Mouse (Mus musculus) liver (tissue): Measurements from ENCODE around the gene Pfn1.

Experiments
- DNase-seq: peaks from one replicate; pipeline ENCODE4 v3.0.0-alpha.2; 2020; ENCODE audit warnings: mixed read lengths

The Pfn1 gene

DNA sequence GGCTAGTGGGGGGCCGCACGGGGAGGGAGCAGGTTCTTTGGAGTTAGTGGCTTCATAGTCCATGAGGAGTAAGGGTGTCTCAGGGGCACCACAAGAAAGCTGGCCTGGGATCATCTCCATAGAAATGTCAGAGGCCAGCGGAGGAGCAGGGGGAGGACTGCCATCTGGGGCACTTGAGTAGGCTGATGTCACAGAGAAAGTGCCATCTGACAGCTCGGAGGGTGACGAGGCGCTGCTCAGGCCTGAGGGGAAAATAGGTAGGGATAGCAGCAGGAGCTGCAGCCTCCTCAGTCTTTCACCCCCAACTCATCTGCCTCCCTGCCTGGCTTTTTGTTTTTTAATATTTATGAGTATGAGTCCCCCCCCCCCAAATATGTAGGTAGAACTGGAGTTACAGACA is 19.6 kb upstream of the Pfn1 start:
- no peak for DNase-seq

DNA sequence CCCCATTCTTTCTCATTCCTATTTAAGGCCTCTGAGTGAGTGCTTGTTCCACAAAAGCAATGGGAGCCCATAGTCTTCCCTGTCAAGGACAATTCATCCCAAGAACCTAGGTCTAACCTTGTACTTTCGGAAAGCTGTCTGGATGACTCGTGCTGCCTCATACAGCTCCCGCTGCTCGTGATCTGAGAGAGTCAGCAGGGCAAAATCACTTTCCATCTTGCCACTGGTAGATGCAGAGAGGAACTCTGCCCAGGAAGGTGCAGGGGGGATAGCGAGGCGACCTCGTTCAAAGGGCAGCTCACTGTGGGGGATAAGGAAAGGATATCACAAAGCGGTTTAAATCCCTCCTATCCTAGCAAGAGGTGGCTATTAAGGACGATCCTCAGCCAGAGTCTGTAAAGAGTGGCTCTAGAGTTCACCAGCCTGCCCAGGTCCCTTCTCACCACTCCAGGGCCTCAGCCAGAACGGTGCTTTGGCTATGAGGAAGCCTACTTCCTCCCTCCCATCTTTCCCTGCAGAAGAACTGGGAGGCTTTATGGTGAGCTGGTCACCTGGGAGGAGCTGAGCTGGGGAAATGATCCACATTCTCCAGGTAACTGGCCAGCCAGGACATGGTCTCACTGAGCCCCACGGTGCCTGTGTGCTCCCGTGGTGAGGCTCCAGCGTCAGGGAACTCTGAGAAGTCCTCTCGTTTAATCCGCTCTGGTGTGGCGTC is 17.0 kb upstream of the Pfn1 start:
- DNase-seq: no peak

DNA sequence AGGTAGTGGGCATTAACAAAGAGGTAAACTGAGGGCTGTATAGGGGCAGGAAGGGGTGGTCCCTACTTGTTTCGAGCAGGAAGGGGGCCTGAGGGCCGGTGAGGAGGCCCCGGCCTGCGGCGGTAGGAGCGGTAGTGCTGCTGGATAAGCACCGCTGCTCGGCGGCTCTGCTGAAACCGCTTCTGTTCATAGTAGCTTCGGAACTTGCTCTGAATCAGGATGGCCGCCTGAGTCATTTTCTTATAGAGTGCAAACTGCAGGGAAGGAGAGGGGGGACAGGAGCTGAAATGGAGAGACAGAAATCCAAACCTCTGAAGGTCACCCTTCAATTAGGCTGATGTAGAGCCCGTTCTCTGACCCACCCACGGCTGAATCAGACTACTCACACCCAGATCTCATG is 16.0 kb upstream of the Pfn1 start:
- no peak for DNase-seq

DNA sequence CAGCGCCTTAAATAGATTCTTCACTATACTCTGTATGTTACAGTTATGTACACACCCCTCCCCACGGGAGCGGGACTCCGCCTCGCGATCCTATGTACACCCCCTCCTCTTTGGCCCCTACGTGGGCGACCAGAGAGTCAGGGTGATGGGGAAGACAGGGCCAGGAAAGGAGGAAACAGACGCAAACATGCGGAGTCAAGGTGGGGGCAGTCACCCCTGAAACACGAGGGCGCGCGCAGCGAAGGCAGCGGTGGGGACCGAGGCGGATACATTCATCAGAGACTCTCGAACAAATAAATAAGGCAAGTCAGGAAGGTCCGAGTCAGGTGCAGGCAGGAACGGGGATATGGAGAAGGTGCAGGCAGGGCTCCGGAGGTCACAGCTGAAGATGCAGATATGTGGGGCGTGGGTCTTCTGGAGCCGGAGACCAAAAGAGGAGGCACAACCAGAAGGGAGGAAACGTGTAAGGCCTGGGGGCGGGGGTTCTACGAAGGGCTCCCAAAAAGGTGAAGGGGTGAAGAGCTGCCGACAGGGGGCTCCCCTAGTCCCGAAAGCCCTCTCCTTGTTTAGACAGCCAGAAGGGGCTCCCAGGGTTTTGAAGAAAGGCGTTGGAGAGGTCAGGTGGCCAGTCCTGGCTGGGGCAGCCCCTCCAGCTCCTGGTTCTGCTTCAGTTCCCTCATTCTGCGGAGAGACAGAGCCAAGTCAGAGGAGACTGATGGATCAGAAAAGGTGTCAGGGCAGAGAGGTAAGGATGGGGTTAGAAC is 15.3 kb upstream of the Pfn1 start:
- DNase-seq: peak; percentile 84

DNA sequence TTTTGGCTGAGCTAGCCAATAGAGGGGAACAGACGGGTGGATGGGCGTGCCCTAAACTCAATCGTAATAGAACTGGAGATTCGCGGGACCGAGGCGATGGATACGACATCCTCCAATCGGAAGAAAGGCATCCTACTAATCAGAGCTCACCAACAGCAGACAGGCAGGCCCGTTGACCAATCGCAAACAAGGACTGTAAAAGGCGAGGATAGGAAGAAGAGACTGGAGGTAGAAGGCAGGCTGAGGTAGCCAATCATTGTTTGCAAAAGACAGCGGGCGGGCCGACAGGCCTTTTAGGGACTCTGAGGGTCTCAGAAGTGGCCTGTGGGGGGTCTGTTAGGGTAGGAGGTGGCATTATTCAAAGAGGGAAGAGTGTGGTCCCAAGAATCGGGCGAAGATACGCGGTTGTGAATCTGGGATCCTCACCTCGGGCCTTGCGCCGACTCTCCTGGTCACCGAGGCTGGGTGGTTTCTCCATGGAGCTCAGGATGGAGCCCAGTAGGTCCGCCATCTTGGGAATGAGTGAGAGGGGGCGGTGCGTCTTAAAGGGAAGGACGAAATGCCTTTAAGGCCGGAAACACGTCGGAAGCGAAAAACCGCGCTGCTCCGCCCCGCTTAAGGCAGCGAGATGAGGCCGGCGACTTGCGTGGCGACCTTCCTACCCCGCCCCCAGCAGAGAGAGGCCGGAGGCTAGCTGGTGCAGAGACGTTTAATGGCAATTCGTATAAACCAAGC is 14.5 kb upstream of the Pfn1 start, which contains the start of gene Spag7:
Gene Spag7 (minus strand): TSS at position 646 of the 735 bp plus-strand sequence.
- peak; percentile 95 for DNase-seq

DNA sequence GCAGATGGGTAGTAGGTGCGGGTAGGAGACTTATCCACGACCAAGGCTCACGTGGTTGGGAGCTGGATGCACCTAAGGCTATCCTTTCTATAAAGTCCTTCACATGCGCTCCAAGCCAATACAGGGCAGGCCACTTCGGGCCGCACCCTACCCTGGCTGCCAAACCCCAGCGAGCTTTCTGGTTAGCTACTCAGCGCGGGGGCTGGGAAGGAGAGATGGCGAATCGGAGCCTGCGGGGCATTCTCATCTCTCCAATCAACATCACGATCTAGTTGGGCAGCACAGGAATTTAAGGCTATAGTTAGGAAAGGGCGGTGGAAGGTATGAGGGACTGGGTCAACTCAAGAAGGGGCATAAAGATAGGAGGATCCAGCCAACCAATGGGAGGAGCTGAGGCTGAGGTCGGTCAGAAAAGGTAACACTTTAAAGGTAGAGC is 13.9 kb upstream of the Pfn1 start:
- DNase-seq: peak; percentile 82

DNA sequence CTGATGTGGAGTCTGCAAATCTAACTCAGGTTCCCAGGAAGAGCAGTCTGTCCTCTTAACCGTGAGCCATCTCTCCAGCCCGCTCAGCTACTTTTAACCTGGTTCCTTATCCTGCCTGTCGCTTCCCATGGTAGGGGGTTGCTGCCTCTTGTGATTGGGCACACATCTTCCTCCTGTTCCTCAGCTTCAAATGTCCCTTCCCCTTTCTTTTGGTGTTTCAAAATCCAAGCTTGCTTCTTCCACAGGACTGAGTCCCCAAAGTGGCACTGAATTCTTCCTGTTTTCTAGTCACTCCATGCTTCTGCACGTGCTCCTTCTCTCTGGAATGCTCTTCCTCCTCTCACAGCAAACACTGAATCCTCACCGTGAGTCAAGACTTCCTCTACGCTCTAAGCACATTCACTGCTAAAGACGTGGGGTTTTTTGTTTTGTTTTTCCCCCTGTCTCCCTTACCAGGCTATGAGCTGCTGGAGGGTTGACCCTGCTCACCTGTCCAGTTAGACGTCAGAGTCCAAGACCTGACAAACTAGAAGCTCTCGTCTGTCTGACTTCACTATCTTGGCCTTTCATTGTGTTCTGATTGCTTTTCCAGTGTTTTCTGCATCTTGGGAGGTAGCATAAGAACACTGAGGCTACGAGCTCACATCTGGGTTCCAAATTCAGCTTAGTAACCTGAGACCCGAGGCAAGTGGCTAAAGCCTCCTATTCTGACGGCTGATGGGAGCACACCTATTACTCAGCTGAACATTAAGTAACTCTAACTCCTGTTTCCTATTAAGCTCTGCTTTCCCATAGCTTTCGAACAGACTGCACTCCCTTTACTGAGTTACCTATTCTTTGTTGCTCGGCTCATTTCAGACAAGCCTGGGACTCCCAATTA is 13.1 kb upstream of the Pfn1 start:
- no peak for DNase-seq

DNA sequence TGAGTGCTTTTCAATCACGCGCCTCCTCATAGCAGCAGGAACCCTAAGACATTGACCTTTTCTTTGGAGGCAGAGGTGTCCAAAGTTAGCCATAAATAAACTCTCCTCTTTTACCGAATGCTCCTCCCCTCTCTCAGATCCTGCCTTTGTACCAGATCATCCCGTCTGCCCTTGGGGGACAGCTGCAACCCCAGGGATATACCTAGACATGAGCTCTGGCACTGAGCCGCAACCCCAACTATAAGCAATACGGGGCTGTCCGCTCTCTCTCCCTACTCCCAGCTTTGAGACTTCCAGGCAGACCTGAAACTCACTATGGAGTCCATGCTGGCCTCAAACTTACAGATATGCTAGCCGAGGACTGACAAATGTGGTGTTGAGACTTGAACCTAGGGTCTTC is 12.2 kb upstream of the Pfn1 start:
- no peak for DNase-seq

DNA sequence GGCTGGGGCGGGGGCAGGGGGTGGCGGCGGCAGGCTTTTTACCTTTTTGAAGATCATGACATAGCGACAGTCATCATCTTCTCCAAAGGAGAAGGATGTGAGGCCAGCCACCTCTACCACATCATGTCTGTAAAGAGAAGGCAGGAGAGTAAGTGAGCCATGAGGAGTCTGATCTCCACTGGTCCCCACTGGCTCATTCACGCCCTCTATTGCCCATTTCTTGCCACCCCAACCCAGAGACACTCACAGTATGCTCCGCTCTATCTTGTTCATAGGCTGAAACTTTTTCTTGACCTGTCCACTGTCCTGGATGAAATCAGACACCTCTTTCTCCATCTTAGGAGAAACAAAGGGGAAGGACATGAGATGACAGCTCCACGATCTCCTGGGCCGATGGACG is 10.3 kb upstream of the Pfn1 start:
- no peak for DNase-seq

DNA sequence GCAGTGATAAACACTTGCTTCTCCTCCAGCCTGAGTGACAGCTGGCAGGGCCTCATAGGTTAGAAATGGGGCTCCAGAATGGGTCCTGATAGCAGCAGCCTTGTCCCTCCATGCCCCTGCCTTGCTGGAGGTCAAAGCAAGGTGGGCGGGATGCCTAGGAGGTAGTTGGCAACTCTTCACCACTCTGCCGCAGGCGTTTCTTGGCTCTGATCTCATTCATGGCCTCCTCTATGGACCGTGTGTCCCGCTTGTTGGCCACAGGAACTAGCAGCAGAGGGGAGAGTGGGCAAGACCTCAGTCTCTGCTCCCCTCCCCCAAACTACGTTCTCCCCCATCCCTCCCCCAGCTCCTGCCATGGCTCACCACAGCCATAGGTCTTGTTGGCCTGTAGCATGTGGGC is 9.5 kb upstream of the Pfn1 start:
- DNase-seq: no peak

DNA sequence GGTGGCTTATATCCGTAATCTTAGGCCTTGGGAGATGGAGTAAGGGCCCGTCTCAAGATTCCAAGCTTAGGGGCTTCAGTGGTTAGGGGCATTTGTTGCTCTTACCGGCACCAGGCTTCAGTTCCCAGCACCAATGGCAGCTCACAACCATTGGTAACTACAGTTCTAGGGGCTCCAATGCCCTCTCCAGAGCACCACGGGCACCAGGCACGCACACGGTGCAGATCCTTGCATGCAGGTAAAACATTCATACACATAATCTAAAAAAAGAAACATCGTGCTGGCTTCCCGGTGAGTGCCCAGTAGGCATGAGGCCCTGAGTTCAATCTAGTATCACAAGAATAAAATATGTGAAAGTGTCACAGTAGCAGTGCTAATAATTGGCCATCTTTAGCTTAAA is 8.7 kb upstream of the Pfn1 start:
- no peak for DNase-seq

DNA sequence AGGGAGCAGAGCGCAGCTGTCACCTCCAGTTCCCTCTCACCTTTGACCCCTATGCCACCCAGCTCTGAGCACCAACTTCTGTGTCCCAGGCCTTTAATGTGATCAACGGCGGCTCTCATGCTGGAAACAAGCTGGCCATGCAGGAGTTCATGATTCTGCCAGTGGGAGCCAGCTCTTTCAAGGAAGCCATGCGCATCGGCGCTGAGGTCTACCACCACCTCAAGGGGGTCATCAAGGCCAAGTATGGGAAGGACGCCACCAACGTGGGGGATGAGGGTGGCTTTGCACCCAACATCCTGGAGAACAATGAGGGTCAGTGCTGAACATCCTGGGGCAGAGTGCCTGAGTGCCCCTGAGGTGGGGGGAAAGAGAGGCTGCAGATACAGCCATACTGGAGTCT is 6.1 kb upstream of the Pfn1 start:
- DNase-seq: no peak

DNA sequence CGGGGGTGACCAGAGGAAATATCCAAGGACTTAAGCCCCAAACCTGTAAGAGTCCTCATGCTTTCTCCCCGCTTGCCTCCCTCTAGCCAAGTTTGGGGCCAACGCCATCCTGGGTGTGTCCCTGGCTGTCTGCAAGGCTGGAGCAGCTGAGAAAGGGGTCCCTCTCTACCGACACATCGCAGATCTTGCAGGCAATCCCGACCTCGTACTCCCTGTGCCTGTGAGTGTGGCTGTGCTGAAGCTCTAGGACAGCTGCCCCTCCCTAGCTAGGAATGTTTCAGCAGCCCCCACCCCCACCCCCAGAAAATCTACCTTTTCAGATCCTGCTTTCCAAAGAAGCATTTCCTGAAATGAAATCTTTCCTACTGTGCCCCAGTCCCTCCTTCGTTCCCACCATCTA is 4.5 kb upstream of the Pfn1 start:
- DNase-seq: no peak

DNA sequence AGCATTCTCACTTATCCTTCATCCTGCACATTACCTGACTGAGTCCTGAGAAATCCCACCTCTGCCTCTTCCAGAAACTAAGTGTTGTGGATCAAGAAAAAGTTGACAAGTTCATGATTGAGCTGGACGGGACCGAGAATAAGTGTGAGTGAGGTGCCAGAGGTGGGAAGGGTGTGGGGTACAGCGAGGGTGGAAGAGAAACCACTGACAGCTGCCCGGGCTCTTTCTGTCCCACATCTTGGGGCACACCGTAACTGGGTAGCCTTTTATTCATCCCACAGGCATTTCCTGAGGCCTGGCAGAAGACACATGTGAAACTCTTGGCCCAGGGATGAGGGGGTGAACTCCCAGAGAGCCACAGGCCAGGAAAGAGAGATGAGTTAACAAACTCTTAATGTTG is 4.1 kb upstream of the Pfn1 start:
- DNase-seq: no peak

DNA sequence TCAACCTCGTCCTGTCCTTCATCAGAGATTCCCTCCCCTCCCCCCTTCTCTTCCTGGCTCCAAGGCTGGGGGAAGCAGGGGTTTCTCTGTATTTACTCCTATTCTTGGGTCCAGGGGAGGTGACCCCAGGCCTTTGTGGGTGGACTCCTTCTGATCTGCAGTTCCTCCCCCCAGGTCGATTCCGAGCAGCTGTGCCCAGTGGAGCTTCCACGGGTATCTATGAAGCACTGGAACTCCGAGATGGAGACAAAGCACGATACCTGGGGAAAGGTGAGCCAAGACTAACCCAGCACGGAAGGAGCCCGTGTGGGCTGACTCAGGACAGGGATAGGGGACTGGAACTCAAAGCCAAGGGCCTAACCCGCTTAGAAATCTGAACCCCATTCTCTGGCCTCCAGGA is 3.5 kb upstream of the Pfn1 start:
- DNase-seq: no peak

DNA sequence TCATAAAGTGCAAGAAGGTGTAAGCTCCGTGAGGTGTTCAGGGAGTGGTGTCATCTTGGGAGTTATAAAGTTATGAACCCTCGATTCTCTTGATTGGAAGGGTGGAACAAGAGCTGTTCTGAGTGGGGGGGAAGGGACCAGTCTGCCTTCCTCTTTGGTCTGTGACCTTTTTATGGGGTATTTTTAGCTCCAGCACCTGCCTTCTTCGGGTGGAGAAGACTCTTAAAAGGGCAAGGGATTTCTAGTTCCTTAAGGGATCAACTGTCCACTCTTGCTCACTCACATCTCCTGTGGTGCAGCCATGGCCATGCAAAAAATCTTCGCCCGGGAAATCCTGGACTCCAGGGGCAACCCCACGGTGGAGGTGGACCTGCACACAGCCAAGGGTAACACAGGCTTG is 3.1 kb upstream of the Pfn1 start:
- DNase-seq: no peak

DNA sequence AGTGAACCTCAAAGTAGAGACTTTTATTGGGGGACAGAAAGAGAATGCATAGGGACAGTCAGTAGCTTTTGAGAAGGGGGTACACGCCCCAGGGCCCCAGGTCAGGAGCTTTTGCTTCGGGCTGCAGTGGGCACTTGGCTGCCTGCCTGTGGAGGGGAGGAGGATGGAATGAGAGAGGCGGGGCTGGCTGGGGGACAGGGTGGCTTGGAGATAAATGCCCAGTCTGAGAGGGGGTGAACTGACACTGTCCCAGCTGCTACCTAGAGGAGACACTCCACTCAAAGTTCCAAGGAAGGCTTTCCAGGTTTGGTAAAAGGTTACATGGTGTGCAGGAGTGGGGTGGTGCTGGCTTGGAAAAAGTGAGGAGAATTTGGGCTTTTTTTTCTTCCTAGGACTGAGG is 2.5 kb upstream of the Pfn1 start, which contains the start of gene Eno3:
Gene Eno3 (plus strand): TSS at position 239 of the 400 bp plus-strand sequence.
- DNase-seq: peak; percentile 45

DNA sequence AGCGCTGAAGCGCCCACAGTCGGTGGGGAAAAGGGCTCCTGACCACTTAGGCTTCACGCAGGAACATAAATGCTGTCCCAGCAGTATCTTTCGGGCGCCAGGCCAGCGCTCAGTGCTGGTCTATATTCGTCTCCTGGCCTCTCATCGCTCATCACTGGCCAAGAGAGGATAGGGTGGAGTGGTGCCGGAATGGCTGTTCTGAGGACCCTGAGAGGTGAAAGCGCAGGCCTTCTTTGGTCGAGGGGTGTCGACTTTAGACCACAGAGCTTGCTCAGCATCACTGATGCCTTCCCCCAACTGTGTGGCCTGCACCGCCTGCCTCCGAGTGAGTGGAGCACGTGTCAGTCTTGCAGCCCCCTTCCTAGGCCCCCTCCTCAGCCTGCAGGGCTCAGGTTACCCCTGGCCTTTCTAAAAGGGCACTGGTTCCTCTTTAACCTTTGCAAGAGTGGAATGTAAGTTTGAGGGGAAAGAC is 2.0 kb upstream of the Pfn1 start:
- no peak for DNase-seq

DNA sequence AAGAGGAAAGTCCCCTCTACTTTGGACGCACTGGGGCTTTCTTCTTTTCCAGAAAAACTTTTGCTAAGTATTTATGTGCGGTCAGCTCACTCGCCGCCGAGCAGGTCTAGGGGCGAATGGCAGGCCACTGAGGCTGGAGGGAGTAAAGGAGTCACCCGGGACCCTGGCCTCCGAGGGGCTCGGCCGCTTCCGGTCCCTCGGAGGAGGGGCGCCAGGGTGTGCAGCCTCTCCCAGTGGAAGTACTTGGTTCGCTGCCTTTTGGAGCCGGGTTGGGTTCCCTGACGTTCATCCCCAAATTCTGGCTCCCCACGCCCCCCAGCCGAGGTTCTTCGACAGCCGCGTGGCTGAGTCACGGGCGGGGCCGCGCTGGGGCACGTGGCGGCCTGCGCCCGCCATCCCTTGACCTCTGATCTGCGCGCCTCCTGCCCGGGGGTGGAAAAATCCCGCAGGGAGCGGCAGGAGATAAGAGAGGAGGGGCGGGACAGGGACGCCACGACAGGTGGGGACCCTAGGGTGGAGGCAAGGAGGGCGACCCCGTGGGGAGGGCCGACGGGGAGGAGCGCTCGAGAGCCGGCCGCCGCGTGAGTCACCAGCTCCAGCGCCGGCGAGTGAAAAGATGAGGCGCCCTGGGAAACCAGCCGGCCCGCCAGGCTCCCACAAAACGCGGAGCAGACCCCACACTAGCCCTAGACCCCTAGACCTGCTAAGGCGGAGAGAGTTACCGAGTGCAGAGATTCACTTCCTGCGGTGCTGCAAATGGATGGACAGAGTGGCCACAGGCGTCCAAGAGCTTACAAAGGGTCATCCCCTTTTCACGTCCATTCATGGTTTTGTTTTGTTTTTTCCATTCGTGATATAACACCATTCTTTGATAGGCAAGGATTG is 1.4 kb upstream of the Pfn1 start:
- peak; percentile 66 for DNase-seq

DNA sequence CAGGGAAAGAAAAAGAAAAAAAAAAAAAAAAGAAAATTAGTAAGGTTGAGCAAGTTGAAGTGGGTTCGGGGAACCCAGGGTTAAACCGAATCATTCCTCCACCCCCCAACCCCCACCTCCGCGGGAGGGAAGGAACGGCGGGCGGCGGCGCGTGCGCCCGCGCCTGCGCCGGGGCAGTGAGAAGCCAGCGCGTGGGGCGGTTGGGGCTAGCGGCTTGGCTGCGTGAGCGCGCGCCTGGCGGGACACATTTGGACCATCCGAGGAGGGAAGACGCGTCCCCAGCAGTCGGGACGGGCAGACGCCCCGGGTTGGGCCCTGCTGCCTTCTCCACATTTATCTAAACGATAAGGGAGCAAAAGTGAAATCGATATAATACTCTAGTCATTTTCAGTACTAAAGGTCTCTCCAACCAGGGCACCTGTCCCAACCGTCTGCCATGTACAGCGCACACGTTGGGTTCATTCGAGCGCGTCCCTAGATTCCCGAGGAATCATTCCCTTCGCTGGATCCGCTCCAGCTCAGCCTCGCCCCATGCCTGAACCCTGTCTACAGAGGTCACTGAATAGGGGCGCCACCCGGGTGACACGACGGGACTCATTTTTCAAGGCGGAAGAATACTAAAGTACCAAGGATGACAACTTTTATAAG is 603 bp upstream of the Pfn1 start:
- DNase-seq: peak; percentile 86
